Mouse (Mus musculus) liver, embryonic 14.5 days (tissue): Measurements from ENCODE around the gene Tcta. TPM values are rescaled to one million over a fixed set of nuclear protein-coding genes. Genes with fewer than 3 reads are reported as not detected.

Source experiments
- ATAC-seq: fragments of 200-750 bp; cut with Nextera tagmentation; 2 replicates; pipeline ENCODE4 v1.8.0; 2017; ENCODE audit warnings: moderate number of reproducible peaks, mild to moderate bottlenecking, moderate library complexity; ENCODE audit not compliant: insufficient read depth
- DNase-seq, 3 experiments: peaks; one replicate each; pipeline ENCODE4 v3.0.0-alpha.2; 2012 to 2013; ENCODE audit warnings: low read depth in 3 of 3, low spot score in 3 of 3
- H3K27ac ChIP-seq: fragments of 300-500 bp; sonication (generic); 2 replicates; pipeline ENCODE4 v1.5.1; 2014; ENCODE audit warnings: moderate library complexity, mild to moderate bottlenecking, control low read depth, inconsistent platforms
- H3K27me3 ChIP-seq: fragments of 300-500 bp; sonication (generic); 2 replicates; pipeline ENCODE4 v1.6.1; 2014; ENCODE audit warnings: mild to moderate bottlenecking, low read length, moderate library complexity; ENCODE audit not compliant: control insufficient read depth, insufficient read depth
- H3K36me3 ChIP-seq: fragments of 300-500 bp; sonication (generic); replicated peaks from 2 replicates; pipeline ENCODE4 v1.6.1; 2014; ENCODE audit warnings: low read depth; ENCODE audit not compliant: control insufficient read depth, insufficient read depth
- H3K4me1 ChIP-seq, 2 experiments: fragments of 200-500 bp in 1 of 2; fragments of 300-500 bp in 1 of 2; sonication (generic) in 1 of 2; replicated peaks; 2 replicates each; pipeline ENCODE4 v1.6.1; 2012 to 2014; ENCODE audit warnings: antibody characterized with exemption in 1 of 2, inconsistent platforms in 1 of 2, low read length in 1 of 2; ENCODE audit not compliant: control insufficient read depth in 2 of 2, insufficient read depth in 2 of 2
- H3K4me2 ChIP-seq: fragments of 300-500 bp; sonication (generic); 2 replicates; pipeline ENCODE4 v1.6.1; 2014; ENCODE audit warnings: low read depth, mild to moderate bottlenecking, control low read depth, moderate library complexity
- H3K4me3 ChIP-seq, 2 experiments: fragments of 200-500 bp in 1 of 2; fragments of 300-500 bp in 1 of 2; sonication (generic) in 1 of 2; 2 replicates each; pipeline ENCODE4 v1.5.1; 2012 to 2014; ENCODE audit warnings: low read depth in 2 of 2, low read length in 2 of 2, mild to moderate bottlenecking in 2 of 2, control low read depth in 1 of 2, inconsistent platforms in 1 of 2, moderate library complexity in 1 of 2; ENCODE audit not compliant: insufficient read depth in 1 of 2
- H3K9ac ChIP-seq: fragments of 300-500 bp; sonication (generic); replicated peaks from 2 replicates; pipeline ENCODE4 v1.6.1; 2014; ENCODE audit warnings: mild to moderate bottlenecking, control low read depth, moderate library complexity
- H3K9me3 ChIP-seq: fragments of 300-500 bp; sonication (generic); 2 replicates; pipeline ENCODE4 v1.6.1; 2016; ENCODE audit warnings: low read length, mixed read lengths; ENCODE audit not compliant: control insufficient read depth
- CTCF ChIP-seq: IDR thresholded peaks from 2 replicates; pipeline ENCODE4 v1.5.1; 2016; ENCODE audit warnings: antibody characterized with exemption, low read depth, control low read depth
- EP300 ChIP-seq: IDR thresholded peaks from 2 replicates; pipeline ENCODE4 v1.6.1; 2016; ENCODE audit warnings: antibody characterized with exemption, low read depth
- WGBS: fragments of 180-500 bp; shearing (Covaris S2); extraction: QIAGEN DNeasy Blood & Tissue Kit; methylation state at CpG from one replicate; pipeline ENCODE4 v1.1.7; 2014; ENCODE audit not compliant: insufficient replicate concordance; 5-methylcytosine and 5-hydroxymethylcytosine counted together
- polyA plus RNA-seq, 2 experiments: library from polyadenylated mRNA; depleted of rRNA in 1 of 2; stranded (reverse) in 1 of 2; unstranded in 1 of 2; fragments of >200 nt; fragmentation: Nextera tagmentation in 1 of 2; extraction: Ambion mirVana in 1 of 2; gene quantifications; 2 replicates each; pipeline versions ENCODE4 v1.2.1 to v1.2.3; 2012 to 2014

The Tcta gene
- polyA plus RNA-seq, 2 experiments: 10.6 to 10.9 TPM

DNA sequence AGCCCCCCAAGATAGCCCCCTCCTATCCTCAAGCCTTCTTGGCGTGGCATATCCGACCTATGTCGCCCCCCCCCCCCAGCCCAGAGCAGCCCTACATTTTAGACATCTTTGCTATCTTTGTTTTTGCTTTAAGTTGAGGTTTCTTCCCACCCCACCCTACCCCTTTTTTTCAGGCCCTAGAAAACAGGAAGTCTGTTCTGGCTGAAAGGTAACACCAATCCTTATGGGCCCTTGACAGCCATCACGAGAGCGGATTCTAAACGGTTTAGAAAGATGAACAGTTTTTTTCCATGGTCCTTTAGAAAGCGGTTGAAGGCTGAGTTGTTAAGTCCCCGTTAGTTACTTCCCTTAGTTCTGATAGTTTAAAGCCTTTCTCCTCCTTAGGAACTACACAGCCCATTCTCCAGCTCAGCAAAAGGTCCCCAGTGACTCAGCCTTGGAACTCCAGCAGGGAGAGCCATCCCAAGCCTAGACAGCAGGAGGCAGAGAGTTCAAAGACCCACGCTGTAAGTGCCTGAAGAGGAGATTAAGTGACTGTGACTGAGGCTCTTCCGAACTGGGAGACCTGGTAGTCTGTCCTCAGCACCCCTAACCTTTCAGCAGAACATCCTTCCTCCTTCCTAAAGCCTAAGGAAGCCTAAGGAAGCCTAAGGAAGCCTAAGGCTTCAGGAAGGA lies 39.6 kb downstream of the Tcta start:
- H3K27ac ChIP-seq: no peak overlapping the region
- no peak for TF ChIP-seq EP300
- no peak for TF ChIP-seq CTCF
- WGBS: 42% methylated on average over 10 of the region's 10 CpGs
- peaks cover 14 to 18% of the 10 kb centered on the region in 2 experiments for H3K4me1 ChIP-seq
- H3K27me3 ChIP-seq: no peaks in the 10 kb centered on the region
- DNase-seq (no peak), ATAC-seq (no peak)
- H3K9me3 ChIP-seq: no peaks in the 10 kb centered on the region
- no peak overlapping the region for H3K4me3 ChIP-seq
- no peaks in the 10 kb centered on the region for H3K36me3 ChIP-seq
- H3K4me2 ChIP-seq: no peak overlapping the region
- H3K9ac ChIP-seq: no peak overlapping the region

DNA sequence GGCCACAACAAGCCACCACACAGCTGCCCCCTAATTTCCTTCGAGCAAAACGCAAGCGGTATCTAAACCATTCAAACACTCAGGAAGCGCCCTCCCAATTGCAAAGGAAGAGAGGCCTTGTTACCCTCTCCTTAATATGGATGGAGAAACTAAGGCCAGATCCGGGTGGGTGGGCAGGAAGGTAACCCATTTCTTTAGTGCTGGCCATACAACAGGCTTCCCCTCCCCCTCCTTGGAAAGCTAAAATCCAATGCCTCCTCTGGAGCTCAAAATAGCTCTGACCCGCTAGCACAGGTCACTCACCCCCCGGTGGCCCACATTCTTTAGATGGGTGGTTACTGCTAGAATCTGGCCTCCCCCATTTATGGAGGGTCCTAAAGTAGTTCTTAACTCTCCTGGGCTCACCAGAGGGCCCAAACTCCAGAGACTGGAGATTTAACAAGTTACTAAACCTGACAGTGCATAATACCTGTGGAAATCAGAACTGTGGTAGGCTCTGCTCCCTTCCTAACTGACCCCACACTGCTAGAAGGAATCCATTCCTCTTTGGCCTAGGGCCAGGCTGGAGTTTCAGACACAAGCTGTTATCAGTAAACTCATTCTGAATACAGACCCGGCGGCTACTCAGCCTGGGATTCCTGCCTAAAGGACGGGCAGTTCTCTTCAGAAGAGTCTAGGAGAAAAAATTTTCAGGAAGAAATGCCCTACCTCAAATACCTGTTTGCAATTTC lies 41.6 kb downstream of the Tcta start:
- peak overlapping the region; percentile 42 for H3K9ac ChIP-seq
- DNase-seq (no peak), ATAC-seq (peak; percentile 4; the same call in 1 of the 2 replicates)
- H3K9me3 ChIP-seq: no peaks in the 10 kb centered on the region
- TF ChIP-seq EP300: no peak
- no peak for TF ChIP-seq CTCF
- no peaks in the 10 kb centered on the region for H3K27me3 ChIP-seq
- peak overlapping the region; percentile 50 to 93 for H3K4me3 ChIP-seq
- no peaks in the 10 kb centered on the region for H3K36me3 ChIP-seq
- peak overlapping the region; percentile 62 for H3K27ac ChIP-seq
- H3K4me1 ChIP-seq: peaks cover 14 to 18% of the 10 kb centered on the region in 2 experiments
- H3K4me2 ChIP-seq: peak overlapping the region; percentile 87
- WGBS: 17% methylated on average over 10 of the region's 10 CpGs

DNA sequence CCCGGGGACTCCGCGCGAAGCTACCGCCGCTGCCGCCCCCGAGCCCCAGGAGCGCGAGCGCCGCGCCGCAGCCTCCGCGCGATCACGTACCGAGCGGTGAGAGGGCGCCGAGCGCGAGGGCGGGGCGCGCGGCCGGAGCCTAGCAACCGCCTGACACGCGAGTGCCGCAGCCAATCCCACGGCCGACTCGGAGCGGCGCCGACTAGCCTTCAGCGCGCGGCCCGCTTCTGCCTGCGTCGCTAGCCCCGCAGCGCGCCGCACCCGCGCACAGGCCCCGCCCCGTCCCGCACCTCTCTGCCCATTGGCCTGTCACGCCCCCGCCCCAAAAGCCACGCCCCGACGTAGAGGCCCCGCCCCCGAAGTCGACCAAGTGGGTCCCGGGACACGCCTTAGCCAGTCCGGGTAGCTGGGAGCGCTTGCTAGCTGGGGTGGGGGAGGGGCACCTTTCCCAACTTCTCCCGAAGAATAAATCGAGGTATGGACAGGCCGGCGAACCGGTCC lies 42.2 kb downstream of the Tcta start, which contains the start of gene Dag1:
TSS of gene Dag1 (minus strand) at position 269 of the 501 bp plus-strand sequence.
- Histone ChIP-seq H3K27me3 (no peaks in the 10 kb centered on the region), H3K9me3 (no peaks in the 10 kb centered on the region), H3K36me3 (no peaks in the 10 kb centered on the region), H3K9ac (peak within 1 kb of the TSS; percentile 86), H3K4me1 (peaks cover 14 to 18% of the 10 kb centered on the region in 2 experiments), H3K4me2 (peak within 1 kb of the TSS; percentile 87), H3K4me3 (peak within 1 kb of the TSS; percentile 65 to 93), H3K27ac (peak within 1 kb of the TSS; percentile 66)
- under 1% methylated on average over 68 of the region's 71 CpGs for WGBS
- DNase-seq (peak; percentile 87 to 90 (median 89)), ATAC-seq (peak; percentile 94)
- TF ChIP-seq EP300 (no peak), CTCF (no peak)

DNA sequence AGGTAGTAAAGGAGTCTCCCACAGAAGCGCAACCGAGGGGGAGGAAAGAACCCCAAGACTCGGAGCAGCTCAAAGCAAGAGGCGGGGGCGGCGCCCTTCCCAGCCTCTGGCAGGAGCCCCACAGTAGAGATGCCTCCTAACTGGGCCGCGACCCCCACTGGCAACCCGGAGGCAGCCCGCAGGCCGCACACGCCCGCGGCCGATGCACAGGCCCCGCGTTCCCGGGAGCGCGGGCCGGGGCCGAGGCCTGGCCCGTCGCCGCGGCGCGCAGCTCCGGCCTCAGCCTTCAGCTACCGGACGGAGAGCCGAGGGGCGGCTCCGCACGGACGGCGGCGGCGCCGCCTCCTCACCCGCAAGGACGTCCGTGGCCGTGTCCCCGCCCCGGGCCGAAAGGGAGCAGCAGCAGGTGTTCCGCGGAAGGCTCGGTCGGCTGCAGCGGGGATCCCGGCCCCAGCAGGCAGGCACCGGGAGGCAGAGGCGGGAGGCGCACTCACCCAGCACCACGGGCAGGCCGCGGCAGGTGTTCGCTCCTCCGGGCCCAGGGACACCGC lies 42.8 kb downstream of the Tcta start:
- H3K9me3 ChIP-seq: no peaks in the 10 kb centered on the region
- peak overlapping the region; percentile 86 for H3K9ac ChIP-seq
- peak; percentile 70 for ATAC-seq
- peak overlapping the region; percentile 66 for H3K27ac ChIP-seq
- peak; percentile 38 to 52 (median 45) for DNase-seq
- H3K36me3 ChIP-seq: no peaks in the 10 kb centered on the region
- no peaks in the 10 kb centered on the region for H3K27me3 ChIP-seq
- TF ChIP-seq EP300 (no peak), CTCF (no peak)
- WGBS: under 1% methylated on average over 57 of the region's 62 CpGs
- H3K4me3 ChIP-seq: peak overlapping the region; percentile 65 to 93
- peaks cover 14 to 18% of the 10 kb centered on the region in 2 experiments for H3K4me1 ChIP-seq
- H3K4me2 ChIP-seq: peak overlapping the region; percentile 87
